In genomic region chr7:45134544-45135026, GRCm38 (mm10) we compare ENCODE assay signal across 8 mouse cellular contexts. TPM values are rescaled to one million over a fixed set of nuclear protein-coding genes. Genes with fewer than 3 reads are reported as not detected.
A peak's percentile ranks its signal among the peaks of the same experiment; 100 is the strongest.
DNase-seq lines count a peak whose midpoint lies in the region; ATAC-seq lines count a peak whose summit lies in the region.

No protein-coding gene starts in this region.

- H3K36me3 ChIP-seq in limb, embryonic 15.5 days = no peaks in the 10 kb centered on the region
- no peaks in the 10 kb centered on the region for H3K36me3 ChIP-seq in midbrain, embryonic 14.5 days (ENCODE audit: control insufficient read depth, insufficient read depth, low read length)

- WGBS in limb, embryonic 15.5 days = 13% methylated on average over 12 of the region's 12 CpGs
- WGBS in midbrain, embryonic 14.5 days = 6% methylated on average over 12 of the region's 12 CpGs

- H3K4me1 ChIP-seq in limb, embryonic 15.5 days = peaks cover 19% of the 10 kb centered on the region
- 0 out of 2 replicates have a peak, but pooled peaks cover 2% of the 10 kb centered on the region for H3K4me1 ChIP-seq in midbrain, embryonic 14.5 days (ENCODE audit: control insufficient read depth, insufficient read depth, low read length)

- H3K27me3 ChIP-seq in limb, embryonic 15.5 days = 0 out of 2 replicates have a peak, but pooled peaks cover 6% of the 10 kb centered on the region
- peaks cover 16% of the 10 kb centered on the region; the same call in 1 of the 2 replicates for H3K27me3 ChIP-seq in midbrain, embryonic 14.5 days (ENCODE audit: control insufficient read depth, insufficient read depth, low read length)

- no peaks in the 10 kb centered on the region for H3K9me3 ChIP-seq in limb, embryonic 15.5 days
- no peaks in the 10 kb centered on the region for H3K9me3 ChIP-seq in midbrain, embryonic 14.5 days (ENCODE audit: control insufficient read depth, low read length)

- no peak overlapping the region for H3K4me3 ChIP-seq in limb, embryonic 15.5 days
- H3K4me3 ChIP-seq in midbrain, embryonic 14.5 days (replicated peaks; ENCODE audit: low read depth, low read length) = no peak overlapping the region

- H3K27ac ChIP-seq in limb, embryonic 15.5 days = no peak overlapping the region
- no peak overlapping the region for H3K27ac ChIP-seq in midbrain, embryonic 14.5 days (replicated peaks; ENCODE audit: low read depth, low read length)

- DNase-seq in cerebellum, adult 11-12 months = peak; percentile 49
- no peak for DNase-seq in cerebellum, postnatal 4 days (ENCODE audit: low spot score in 2 of 2)
- peak; percentile 76 for DNase-seq in thymus, postnatal 0 days (ENCODE audit: low spot score)
- no peak for DNase-seq in thymus, postnatal 10 days (ENCODE audit: low spot score in 2 of 2)
- DNase-seq in spleen, postnatal 4 days (ENCODE audit: low spot score in 2 of 2) = peak; percentile 72 to 83
- no peak for DNase-seq in midbrain, embryonic 14.5 days
- DNase-seq in left cerebral cortex, adult 8-10 months (ENCODE audit: low spot score in 2 of 2) = no peak

- no peak overlapping the region for H3K9ac ChIP-seq in limb, embryonic 15.5 days
- H3K9ac ChIP-seq in midbrain, embryonic 14.5 days (replicated peaks; ENCODE audit: low read length) = no peak overlapping the region

- H3K4me2 ChIP-seq in limb, embryonic 15.5 days = peak overlapping the region; percentile 12; the same call in 1 of the 2 replicates
- no peak overlapping the region for H3K4me2 ChIP-seq in midbrain, embryonic 14.5 days (ENCODE audit: low read length)

- peak; percentile 46; the same call in 1 of the 2 replicates for ATAC-seq in limb, embryonic 15.5 days (ENCODE audit: insufficient number of reproducible peaks, low FRiP score, low TSS enrichment, low read depth)
- ATAC-seq in midbrain, embryonic 14.5 days (ENCODE audit: low FRiP score, low TSS enrichment) = no peak

RNA-seq across cellular contexts. Expression of gene Gm45713, which starts 1.4 kb away (rescaled TPM):
- polyA plus RNA-seq in thymus, postnatal 0 days (2015; fragmentation: Nextera tagmentation; extraction: Ambion mirVana) = 1.5 and 2.2 TPM in 2 replicates
- 0.65 TPM in 1 of 2 replicates, not detected in the other for polyA plus RNA-seq in limb, embryonic 15.5 days (2015; fragmentation: Nextera tagmentation; extraction: Ambion mirVana)
- polyA plus RNA-seq in midbrain, embryonic 14.5 days (2014; fragmentation: Nextera tagmentation; extraction: Ambion mirVana) = 0.53 TPM in 1 of 2 replicates, not detected in the other
- total RNA-seq in left cerebral cortex, adult 8-10 months (2022) = not detected

RNA-seq across cellular contexts. Expression of gene Flt3l, which starts 1.6 kb away (rescaled TPM):
- 21.5 and 24.5 TPM in 2 replicates for polyA plus RNA-seq in thymus, postnatal 0 days (2015; fragmentation: Nextera tagmentation; extraction: Ambion mirVana)
- 2.1 and 2.7 TPM in 2 replicates for polyA plus RNA-seq in limb, embryonic 15.5 days (2015; fragmentation: Nextera tagmentation; extraction: Ambion mirVana)
- 0.50 and 1.4 TPM in 2 replicates for polyA plus RNA-seq in midbrain, embryonic 14.5 days (2014; fragmentation: Nextera tagmentation; extraction: Ambion mirVana)
- 1 to 10 TPM; 6.5 to 8.2 (median 7.5) TPM for total RNA-seq in left cerebral cortex, adult 8-10 months (2022)

RNA-seq across cellular contexts. Expression of gene Rpl13a, which starts 6.0 kb away (rescaled TPM):
- 2,581 and 2,590 TPM in 2 replicates for polyA plus RNA-seq in thymus, postnatal 0 days (2015; fragmentation: Nextera tagmentation; extraction: Ambion mirVana)
- polyA plus RNA-seq in limb, embryonic 15.5 days (2015; fragmentation: Nextera tagmentation; extraction: Ambion mirVana) = 1,220 and 1,390 TPM in 2 replicates
- polyA plus RNA-seq in midbrain, embryonic 14.5 days (2014; fragmentation: Nextera tagmentation; extraction: Ambion mirVana) = 746 and 846 TPM in 2 replicates
- 100 to 1,000 TPM; 804 to 903 (median 864) TPM for total RNA-seq in left cerebral cortex, adult 8-10 months (2022)

RNA-seq across cellular contexts. Expression of gene Rps11, which starts 10.3 kb away (rescaled TPM):
- polyA plus RNA-seq in thymus, postnatal 0 days (2015; fragmentation: Nextera tagmentation; extraction: Ambion mirVana) = 2,260 and 2,287 TPM in 2 replicates
- polyA plus RNA-seq in limb, embryonic 15.5 days (2015; fragmentation: Nextera tagmentation; extraction: Ambion mirVana) = 1,215 and 1,484 TPM in 2 replicates
- 915 and 960 TPM in 2 replicates for polyA plus RNA-seq in midbrain, embryonic 14.5 days (2014; fragmentation: Nextera tagmentation; extraction: Ambion mirVana)
- 100 to 1,000 TPM; 467 to 554 (median 521) TPM for total RNA-seq in left cerebral cortex, adult 8-10 months (2022)

RNA-seq across cellular contexts. Expression of gene Pih1d1, which starts 19.5 kb away (rescaled TPM):
- polyA plus RNA-seq in thymus, postnatal 0 days (2015; fragmentation: Nextera tagmentation; extraction: Ambion mirVana) = 88.2 and 93.1 TPM in 2 replicates
- 76.3 and 84.6 TPM in 2 replicates for polyA plus RNA-seq in limb, embryonic 15.5 days (2015; fragmentation: Nextera tagmentation; extraction: Ambion mirVana)
- 92.8 and 96.2 TPM in 2 replicates for polyA plus RNA-seq in midbrain, embryonic 14.5 days (2014; fragmentation: Nextera tagmentation; extraction: Ambion mirVana)
- 10 to 100 TPM; 41.4 to 49.3 (median 45.2) TPM for total RNA-seq in left cerebral cortex, adult 8-10 months (2022)

Comparison
In these comparisons a context has a peak if more than half of its experiments do, and no peak if none do; other contexts are left out.
1. DNase-seq: peak in cerebellum, adult 11-12 months (single experiment), thymus, postnatal 0 days (single experiment) and spleen, postnatal 4 days (2 of 2); none in cerebellum, postnatal 4 days (0 of 2), thymus, postnatal 10 days (0 of 2), midbrain, embryonic 14.5 days (single experiment) and left cerebral cortex, adult 8-10 months (0 of 2).